Mouse (Mus musculus) MEL (cell line): ENCODE data around the gene Gm49630. TPM values are rescaled to one million over a fixed set of nuclear protein-coding genes. Genes with fewer than 3 reads are reported as not detected.
A peak's percentile ranks its signal among the peaks of the same experiment; 100 is the strongest.
"Not testable (repeated sequence)": the region's sequence is repeated elsewhere in the genome, so short reads cannot be mapped to it uniquely, and the experiment has no call there.

Experiments used
- DNase-seq: peaks from one replicate; pipeline ENCODE4 v3.0.0; 2011; ENCODE audit warnings: low read depth, low spot score
- H3K27ac ChIP-seq: 2 replicates; pipeline ENCODE4 v1.5.1; 2012; ENCODE audit warnings: low read depth, mild to moderate bottlenecking, control low read depth, low read length, moderate library complexity; ENCODE audit not compliant: control insufficient read depth
- H3K27me3 ChIP-seq, 2 experiments: fragments of 150-350 bp in 1 of 2; sonication (generic) in 1 of 2; 2 replicates each; pipeline ENCODE4 v1.6.1; 2012; ENCODE audit warnings: low read length in 2 of 2, mild to moderate bottlenecking in 2 of 2, improper control_type of control experiment in 1 of 2, moderate library complexity in 1 of 2; ENCODE audit not compliant: insufficient read depth in 2 of 2, control insufficient read depth in 1 of 2
- H3K36me3 ChIP-seq, 2 experiments: 2 replicates each; pipeline ENCODE4 v1.6.1; 2012 to 2014; ENCODE audit warnings: low read length in 2 of 2, improper control_type of control experiment in 1 of 2, inconsistent platforms in 1 of 2, mild to moderate bottlenecking in 1 of 2; ENCODE audit not compliant: insufficient read depth in 2 of 2, control insufficient read depth in 1 of 2
- H3K4me1 ChIP-seq, 2 experiments: fragments of 150-350 bp in 1 of 2; sonication (generic) in 1 of 2; 2 replicates each; pipeline ENCODE4 v1.6.1; 2012; ENCODE audit warnings: low read length in 2 of 2, improper control_type of control experiment in 1 of 2, mild to moderate bottlenecking in 1 of 2; ENCODE audit not compliant: insufficient read depth in 2 of 2, control insufficient read depth in 1 of 2
- H3K4me3 ChIP-seq, 2 experiments: fragments of 150-350 bp in 1 of 2; sonication (generic) in 1 of 2; 2 replicates each; pipeline ENCODE4 v1.5.1; 2012; ENCODE audit warnings: low read depth in 2 of 2, low read length in 2 of 2, mild to moderate bottlenecking in 2 of 2, moderate library complexity in 2 of 2, control low read depth in 1 of 2, improper control_type of control experiment in 1 of 2; ENCODE audit not compliant: control insufficient read depth in 1 of 2, insufficient read depth in 1 of 2
- H3K79me2 ChIP-seq: 2 replicates; pipeline ENCODE4 v1.6.1; 2012; ENCODE audit warnings: mild to moderate bottlenecking, low read length, moderate library complexity; ENCODE audit not compliant: control insufficient read depth, poor library complexity, insufficient read depth
- H3K9ac ChIP-seq: 2 replicates; pipeline ENCODE4 v1.6.1; 2012; ENCODE audit warnings: low read depth, mild to moderate bottlenecking, control low read depth, low read length, moderate library complexity; ENCODE audit not compliant: control insufficient read depth, poor library complexity, severe bottlenecking
- H3K9me3 ChIP-seq: fragments of 150-350 bp; sonication (generic); replicated peaks from 2 replicates; pipeline ENCODE4 v1.6.1; 2012; ENCODE audit warnings: mild to moderate bottlenecking, low read length, improper control_type of control experiment, moderate library complexity; ENCODE audit not compliant: insufficient read depth
- polyA plus RNA-seq, 2 experiments: library from polyadenylated mRNA; stranded (reverse) in 1 of 2; unstranded in 1 of 2; fragments of >175 nt in 1 of 2; fragments of >200 nt in 1 of 2; gene quantifications; 2 replicates each; pipeline versions ENCODE4 v1.2.1 to v1.2.4; 2012; ENCODE audit warnings: low replicate concordance in 2 of 2, low read depth in 1 of 2; ENCODE audit not compliant: insufficient read length in 2 of 2, insufficient read depth in 1 of 2, missing spikeins in 1 of 2
- total RNA-seq: library from RNA; depleted of rRNA; stranded (reverse); fragments of 300-350 nt; gene quantifications from 2 replicates; pipeline ENCODE4 v1.2.3, GENCODE M21; 2012

Gene Gm49630
- total and polyA plus RNA-seq, 3 experiments, result not detected

DNA sequence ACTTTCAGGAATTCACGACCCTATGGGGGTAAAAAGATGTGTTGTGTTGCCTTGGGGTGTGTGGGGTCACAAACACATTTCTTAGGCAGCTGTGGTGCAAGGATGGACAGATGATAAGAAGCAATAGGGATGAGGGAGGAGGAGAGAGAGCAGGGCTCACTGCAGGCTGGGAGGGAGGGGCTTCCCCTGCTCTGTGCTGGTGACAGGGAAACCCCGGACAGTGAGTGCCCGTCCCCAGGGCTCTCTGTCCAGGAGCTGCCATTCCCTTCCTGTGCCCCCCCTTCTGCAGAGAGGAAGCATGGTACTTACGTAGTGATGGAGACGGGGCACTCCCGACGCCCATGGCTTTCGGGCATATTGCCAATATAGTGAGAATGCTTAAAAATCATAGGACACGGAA is 34.4 kb downstream of the Gm49630 start:
- not testable (repeated sequence) for H3K9me3 ChIP-seq, DNase-seq, H3K27me3 ChIP-seq, H3K4me3 ChIP-seq, H3K4me1 ChIP-seq, H3K79me2 ChIP-seq, H3K36me3 ChIP-seq, H3K9ac ChIP-seq, H3K27ac ChIP-seq

DNA sequence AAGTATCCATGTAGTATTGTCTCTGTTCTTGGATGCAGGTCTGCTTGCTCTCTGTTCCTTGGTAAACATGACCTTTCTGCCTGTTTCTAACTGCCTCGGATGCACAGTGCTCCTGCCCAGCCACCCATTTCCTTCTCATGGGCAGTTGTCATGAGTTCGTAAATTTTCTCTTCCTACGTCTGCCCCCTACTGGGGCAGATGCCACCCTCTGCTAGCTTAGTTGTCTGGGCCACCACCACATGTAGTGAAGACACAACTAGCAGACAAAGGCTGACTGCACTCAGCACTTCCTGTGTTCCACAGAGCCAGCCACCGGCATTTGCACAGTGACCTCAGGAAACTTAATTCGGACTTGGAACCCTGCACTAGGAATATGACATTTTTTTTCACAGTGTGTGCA is 39.0 kb downstream of the Gm49630 start:
- not testable (repeated sequence) for H3K36me3 ChIP-seq, H3K27ac ChIP-seq, H3K4me1 ChIP-seq, H3K4me3 ChIP-seq, DNase-seq, H3K9me3 ChIP-seq, H3K9ac ChIP-seq, H3K27me3 ChIP-seq, H3K79me2 ChIP-seq

DNA sequence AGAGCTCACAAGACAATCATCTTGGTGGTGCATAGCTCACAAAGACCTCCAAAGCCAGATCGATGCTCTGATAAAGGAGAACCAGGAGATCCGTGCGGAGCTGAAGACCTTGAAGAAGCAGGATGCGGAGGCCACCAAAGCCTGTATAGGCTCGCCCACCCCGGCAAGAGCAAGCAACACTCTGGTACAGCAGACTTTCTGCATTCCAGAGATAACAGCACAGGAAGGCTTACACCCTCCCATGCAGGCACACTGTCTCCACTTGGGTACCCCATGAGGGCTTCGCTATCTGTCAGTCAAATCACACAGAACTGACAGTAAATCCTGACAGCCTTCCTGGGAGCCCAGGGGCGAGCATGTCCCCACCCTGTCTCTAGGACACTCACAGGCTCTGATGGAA is 45.4 kb downstream of the Gm49630 start:
- H3K4me1 ChIP-seq, H3K27me3 ChIP-seq, H3K79me2 ChIP-seq, H3K36me3 ChIP-seq, DNase-seq, H3K9me3 ChIP-seq, H3K9ac ChIP-seq, H3K27ac ChIP-seq, H3K4me3 ChIP-seq: not testable (repeated sequence)

DNA sequence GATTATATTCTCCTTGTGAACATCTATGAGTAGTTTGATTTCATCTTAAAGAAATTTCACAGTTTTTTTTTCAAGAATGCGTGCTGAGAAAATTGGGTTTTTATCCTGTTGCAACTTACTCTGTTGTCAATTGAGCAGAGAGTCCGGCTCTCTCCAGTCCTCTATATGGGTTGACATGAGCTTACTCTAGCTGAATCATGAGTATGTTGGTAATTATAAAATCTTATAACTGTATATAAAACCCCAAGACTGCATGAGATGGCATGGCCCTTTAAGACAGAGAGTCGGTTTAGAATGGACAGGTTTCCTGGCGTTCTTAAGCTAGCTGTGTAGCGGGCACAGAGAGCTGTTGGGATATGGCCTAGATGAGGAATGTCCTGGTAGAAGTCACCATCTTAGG is 47.4 kb downstream of the Gm49630 start, which contains the start of gene Tcp10a:
Gene Tcp10a (plus strand): TSS at position 301 of the 400 bp plus-strand sequence.
- DNase-seq, H3K4me1 ChIP-seq, H3K36me3 ChIP-seq, H3K9ac ChIP-seq, H3K27me3 ChIP-seq, H3K79me2 ChIP-seq, H3K4me3 ChIP-seq, H3K9me3 ChIP-seq, H3K27ac ChIP-seq: not testable (repeated sequence)

DNA sequence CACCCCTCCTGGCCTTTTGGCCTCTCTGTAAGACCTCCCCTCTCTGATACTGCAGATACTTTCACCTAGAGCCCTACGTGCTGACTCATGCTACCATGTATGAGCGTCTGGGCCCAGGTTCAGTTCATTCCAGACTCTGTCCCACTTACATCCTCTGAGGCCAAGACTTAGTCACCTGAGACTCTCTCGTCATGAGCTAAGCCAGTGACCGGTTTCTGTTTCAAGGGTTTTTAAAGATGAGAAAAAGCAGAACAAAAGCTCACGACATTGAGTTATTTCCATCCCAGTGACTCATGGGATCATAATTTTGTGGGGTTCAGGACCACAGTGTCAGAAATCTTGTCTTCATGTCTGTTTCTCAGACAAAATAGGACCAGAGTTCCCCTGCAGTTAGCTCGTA is 52.0 kb downstream of the Gm49630 start:
- not testable (repeated sequence) for H3K27me3 ChIP-seq, H3K36me3 ChIP-seq, H3K4me1 ChIP-seq, H3K9ac ChIP-seq, H3K9me3 ChIP-seq, H3K27ac ChIP-seq, H3K79me2 ChIP-seq, H3K4me3 ChIP-seq, DNase-seq

DNA sequence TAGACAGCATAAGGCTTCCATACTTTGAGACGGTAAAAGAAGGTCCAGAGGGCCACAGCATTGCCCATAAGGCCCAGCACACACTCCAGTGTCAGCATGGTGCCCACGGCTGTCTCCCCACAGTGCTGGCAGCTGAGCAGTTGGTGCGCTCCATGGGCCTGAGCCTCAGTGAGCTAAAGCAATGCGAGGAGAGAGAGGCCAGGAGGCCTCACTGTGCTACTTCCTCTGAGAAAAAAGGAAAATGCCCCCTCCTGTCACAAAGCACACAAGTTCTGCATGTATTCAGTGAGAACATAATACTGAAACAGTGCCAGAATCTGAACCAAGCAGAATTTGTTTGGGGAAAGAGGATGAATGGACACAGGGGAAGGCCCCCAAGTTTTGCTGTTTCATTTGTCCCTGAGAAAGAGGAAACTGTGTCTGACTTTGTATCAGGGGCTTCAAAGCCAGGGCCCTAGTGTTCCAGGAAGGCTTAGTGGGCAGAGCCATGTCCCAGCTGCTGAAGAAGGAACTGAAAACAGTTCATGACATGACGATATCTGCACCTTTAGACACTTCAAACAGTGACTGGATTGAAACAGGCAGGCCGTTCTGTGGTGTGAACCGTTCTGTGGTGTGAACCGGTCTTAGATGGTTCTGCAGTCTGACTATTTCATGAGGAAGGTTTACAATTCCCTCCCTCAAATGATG is 55.9 kb downstream of the Gm49630 start:
- not testable (repeated sequence) for H3K36me3 ChIP-seq, H3K27ac ChIP-seq, DNase-seq, H3K27me3 ChIP-seq, H3K4me3 ChIP-seq, H3K9me3 ChIP-seq, H3K4me1 ChIP-seq, H3K9ac ChIP-seq, H3K79me2 ChIP-seq

DNA sequence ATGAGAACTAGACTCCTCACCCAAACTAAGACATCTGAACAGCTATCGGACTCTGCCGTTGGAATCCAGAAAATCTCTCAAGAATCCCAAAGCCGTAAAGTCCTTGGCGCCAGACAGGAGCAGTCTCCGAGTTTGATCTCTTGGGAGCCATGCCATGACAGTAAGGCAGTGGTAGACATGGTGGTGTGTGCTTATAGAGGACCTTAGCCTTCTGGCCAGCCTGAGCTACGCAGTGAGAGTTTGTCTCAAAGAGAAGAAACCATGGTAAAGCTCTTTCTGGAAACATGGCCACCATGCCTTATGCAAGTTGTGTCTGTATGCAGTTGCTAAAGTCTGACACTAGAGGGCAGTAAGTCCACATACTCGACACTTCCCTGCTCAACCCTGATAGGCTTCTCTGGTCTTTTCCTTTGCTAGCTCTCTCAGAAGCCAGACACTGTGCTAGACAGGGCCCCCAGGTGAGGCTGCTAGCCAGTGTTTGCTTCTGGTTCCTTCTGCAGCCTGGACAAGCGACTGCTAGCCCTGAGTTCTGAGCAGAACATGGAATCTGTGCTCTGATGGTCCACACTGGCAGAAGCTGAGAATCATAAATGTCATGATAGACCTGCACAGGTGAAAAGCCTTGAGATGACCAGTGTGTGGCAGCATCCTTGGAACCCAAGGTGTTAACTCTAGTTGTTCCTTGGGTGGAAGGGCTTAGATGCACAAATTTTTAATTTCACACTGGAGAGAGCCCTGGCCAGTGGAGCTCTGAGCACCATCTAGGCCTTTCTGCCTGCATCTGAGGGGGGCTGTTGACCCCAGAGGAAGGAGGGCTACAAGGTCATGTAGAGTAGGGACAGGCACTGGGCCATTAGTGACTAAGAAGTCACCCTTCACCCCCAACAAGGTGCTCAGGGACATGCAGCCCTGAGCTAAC is 65.2 kb downstream of the Gm49630 start:
- H3K27ac ChIP-seq, H3K9me3 ChIP-seq, H3K4me3 ChIP-seq, H3K9ac ChIP-seq, H3K27me3 ChIP-seq, H3K36me3 ChIP-seq, H3K79me2 ChIP-seq, H3K4me1 ChIP-seq: not testable (repeated sequence)
- DNase-seq, result peak; percentile 16
